Mouse (Mus musculus) CH12.LX (cell line): Measurements from ENCODE around the gene Sh3d21.

Source experiments
- CHD1 ChIP-seq: IDR thresholded peaks from 2 replicates; pipeline ENCODE4 v1.6.1; 2012; ENCODE audit warnings: low read depth, low read length, improper control_type of control experiment, inconsistent platforms
- CHD2 ChIP-seq: IDR thresholded peaks from 2 replicates; pipeline ENCODE4 v1.6.1; 2011; ENCODE audit warnings: low read length, improper control_type of control experiment
- CTCF ChIP-seq, 2 experiments: IDR thresholded peaks in 1 of 2; conservative IDR thresholded peaks in 1 of 2; 2 replicates each; pipeline ENCODE4 v1.5.1; 2011 to 2012; ENCODE audit warnings: low read depth in 2 of 2, low read length in 2 of 2, improper control_type of control experiment in 1 of 2, inconsistent platforms in 1 of 2, mild to moderate bottlenecking in 1 of 2, moderate library complexity in 1 of 2
- E2F4 ChIP-seq: IDR thresholded peaks from 2 replicates; pipeline ENCODE4 v1.6.1; 2011; ENCODE audit warnings: low read depth, low read length, improper control_type of control experiment; ENCODE audit not compliant: insufficient replicate concordance
- EP300 ChIP-seq: IDR thresholded peaks from 2 replicates; pipeline ENCODE4 v1.6.1; 2011; ENCODE audit warnings: low read length, improper control_type of control experiment
- JUND ChIP-seq: conservative IDR thresholded peaks from 2 replicates; pipeline ENCODE4 v1.6.1; 2011; ENCODE audit warnings: low read depth, low read length, improper control_type of control experiment
- POLR2A ChIP-seq: IDR thresholded peaks from 2 replicates; pipeline ENCODE4 v1.6.1; 2011; ENCODE audit warnings: low read depth, mild to moderate bottlenecking, improper control_type of control experiment, low read length
- USF1 ChIP-seq: IDR thresholded peaks from 2 replicates; pipeline ENCODE4 v1.6.1; 2014; ENCODE audit warnings: low read depth, mild to moderate bottlenecking, inconsistent platforms, low read length, improper control_type of control experiment
- ZC3H11A ChIP-seq: IDR thresholded peaks from 2 replicates; pipeline ENCODE4 v1.6.1; 2012; ENCODE audit warnings: low read depth, mild to moderate bottlenecking, inconsistent platforms, low read length, improper control_type of control experiment
- ZNF384 ChIP-seq: IDR thresholded peaks from 2 replicates; pipeline ENCODE4 v1.6.1; 2012; ENCODE audit warnings: low read depth, low read length, improper control_type of control experiment, inconsistent platforms

GRCm38 (mm10) chr4:126204661-126205230 lies 41.5 kb upstream of the Sh3d21 start:
- TF ChIP-seq CHD1 (no peak), ZNF384 (no peak), CTCF (conservative IDR thresholded peaks at IDR 0.05 in 1 of 2, IDR thresholded peaks at IDR 0.05 in 1 of 2; ENCODE audit: low read depth in 2 of 2, low read length in 2 of 2) (no peak), POLR2A (no peak), EP300 (no peak), E2F4 (no peak), JUND (no peak), ZC3H11A (no peak), USF1 (no peak), CHD2 (no peak)
